Mouse (Mus musculus): ENCODE results near the gene Uri1.

Uri1 gene

DNA sequence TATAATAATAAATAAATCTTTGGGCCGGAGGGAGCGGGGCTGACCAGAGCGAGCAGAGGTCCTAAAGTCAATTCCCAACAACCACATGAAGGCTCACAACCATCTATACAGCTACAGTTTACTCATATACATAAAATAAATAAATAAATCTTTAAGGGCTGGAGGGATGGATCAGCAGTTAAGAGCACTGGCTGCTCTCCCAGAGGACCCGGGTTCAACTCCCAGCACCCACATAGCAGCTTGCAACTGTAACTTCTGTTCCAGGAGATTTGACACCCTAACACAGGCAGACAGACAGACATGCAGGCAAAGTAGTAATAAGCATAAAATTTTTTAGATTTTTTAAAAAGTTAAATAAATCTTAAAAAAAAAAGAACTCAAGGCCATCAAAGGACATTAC lies 10.5 kb downstream of the Uri1 start:
- DNase-seq = no peak

- no peak for DNase-seq
Measured at GRCm38 (mm10) chr7:38008359-38008758, 15.0 kb downstream of the Uri1 start.

GRCm38 (mm10) chr7:38002451-38002850 lies 20.9 kb downstream of the Uri1 start:
- DNase-seq = no peak

GRCm38 (mm10) chr7:37999691-38000090 lies 23.7 kb downstream of the Uri1 start:
- DNase-seq = peak; percentile 51

- no peak for DNase-seq
Measured at GRCm38 (mm10) chr7:37992861-37993260, 30.5 kb downstream of the Uri1 start.

GRCm38 (mm10) chr7:37984866-37985265 lies 38.5 kb downstream of the Uri1 start:
- DNase-seq = no peak

DNA sequence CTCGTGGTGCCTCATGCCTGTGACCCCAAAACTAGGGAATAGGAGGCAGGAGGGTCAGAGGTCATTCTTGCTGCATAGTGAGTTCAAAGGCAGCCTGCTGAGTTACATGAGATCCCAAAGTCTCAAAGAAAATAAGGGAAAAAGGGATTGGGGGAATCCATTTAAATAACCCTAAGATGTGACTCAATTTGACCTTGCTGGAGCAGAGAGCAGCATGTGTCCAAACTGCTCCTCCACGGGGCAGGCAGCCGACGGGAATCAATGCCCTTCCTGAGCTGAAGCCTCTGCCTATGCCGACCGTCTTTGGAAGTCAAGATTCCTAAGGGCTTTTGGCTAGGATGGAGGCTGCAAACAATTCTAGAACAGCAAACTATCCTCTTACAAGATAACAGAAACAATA lies 39.9 kb downstream of the Uri1 start:
- DNase-seq = no peak

- DNase-seq = no peak
Measured at GRCm38 (mm10) chr7:37979729-37980128, 43.6 kb downstream of the Uri1 start.

- no peak for DNase-seq
Measured at GRCm38 (mm10) chr7:37978412-37978811, 44.9 kb downstream of the Uri1 start.

- no peak for DNase-seq
Measured at GRCm38 (mm10) chr7:37977676-37978075, 45.7 kb downstream of the Uri1 start.

DNA sequence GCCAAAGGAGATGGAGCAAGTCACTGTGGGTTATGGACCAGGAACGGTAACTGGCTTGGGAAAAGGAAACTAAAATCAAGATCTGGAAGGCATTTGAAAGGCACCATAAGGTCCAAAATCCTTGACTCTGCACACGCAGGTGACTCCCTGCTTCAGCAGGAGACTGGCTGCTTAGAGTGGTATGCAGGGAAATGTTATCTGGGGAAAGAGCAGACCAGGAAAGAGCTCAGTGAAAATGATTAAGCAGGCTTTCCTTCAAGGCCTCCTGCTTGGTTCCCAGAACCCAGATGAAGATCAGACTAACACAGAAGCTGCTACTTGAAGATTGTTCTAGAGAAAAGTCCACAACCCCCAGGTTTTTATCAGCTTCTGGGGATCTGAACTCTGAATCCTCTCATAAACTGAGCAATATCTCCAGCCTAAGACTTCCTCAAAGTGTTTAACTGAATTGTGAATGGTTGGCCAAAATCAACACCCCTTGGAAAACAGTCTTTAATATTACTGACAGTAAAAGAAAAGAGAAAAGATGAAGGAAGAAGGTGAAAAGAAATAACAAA lies 50.3 kb downstream of the Uri1 start:
- DNase-seq = no peak

DNA sequence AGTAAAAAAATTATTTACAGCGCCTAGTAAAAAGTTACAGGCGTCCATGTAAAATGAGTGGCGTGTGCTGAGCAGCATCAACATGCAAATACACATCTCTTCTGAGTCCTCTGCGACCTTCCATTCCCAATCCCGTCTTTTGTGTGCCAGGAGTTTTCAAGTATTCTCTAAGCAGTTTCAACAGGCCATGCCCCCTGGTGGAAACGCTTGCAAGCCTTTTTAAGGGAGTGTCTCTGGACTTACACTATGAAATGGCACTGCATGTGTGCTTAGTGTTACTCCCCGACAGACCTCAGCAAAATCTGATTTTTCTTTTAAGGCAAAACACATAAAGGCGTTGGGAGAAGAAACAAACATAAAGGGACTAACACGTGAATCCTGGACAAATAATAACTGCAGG lies 50.8 kb downstream of the Uri1 start:
- DNase-seq = peak; percentile 60

- DNase-seq = no peak
Measured at GRCm38 (mm10) chr7:37962326-37962725, 61.0 kb downstream of the Uri1 start.

- DNase-seq = no peak
Measured at GRCm38 (mm10) chr7:37961247-37961646, 62.1 kb downstream of the Uri1 start.

- no peak for DNase-seq
Measured at GRCm38 (mm10) chr7:37951841-37952240, 71.5 kb downstream of the Uri1 start.

GRCm38 (mm10) chr7:37936459-37936858 lies 86.9 kb downstream of the Uri1 start:
- DNase-seq = peak; percentile 52

- no peak for DNase-seq
Measured at GRCm38 (mm10) chr7:37935786-37936185, 87.6 kb downstream of the Uri1 start.

- DNase-seq = peak; percentile 36
Measured at GRCm38 (mm10) chr7:37934770-37935182, 88.6 kb downstream of the Uri1 start.

- no peak for DNase-seq
Measured at GRCm38 (mm10) chr7:37933754-37934308, 89.5 kb downstream of the Uri1 start.

GRCm38 (mm10) chr7:37931631-37932030 lies 91.7 kb downstream of the Uri1 start:
- DNase-seq = peak; percentile 23

- DNase-seq = no peak
Measured at GRCm38 (mm10) chr7:37929738-37930137, 93.6 kb downstream of the Uri1 start.

DNA sequence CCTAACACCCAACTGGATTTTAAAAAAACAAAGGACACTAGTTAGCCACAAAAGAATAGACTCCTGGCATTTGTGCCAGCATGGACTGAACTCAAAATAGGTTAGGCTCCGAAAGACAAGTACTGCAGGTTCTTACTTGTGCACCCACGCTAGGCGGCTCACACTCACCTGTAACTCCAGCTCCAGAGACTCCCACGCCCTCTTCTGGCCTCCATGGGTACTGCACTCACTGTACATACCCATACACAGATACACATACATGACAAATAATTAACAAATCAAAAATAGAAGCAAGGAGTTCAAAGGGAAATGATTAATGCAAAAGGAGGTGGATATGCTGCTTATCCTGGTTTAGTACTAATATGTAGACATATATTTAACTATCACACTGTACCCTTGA lies 100.4 kb downstream of the Uri1 start:
- no peak for DNase-seq

DNA sequence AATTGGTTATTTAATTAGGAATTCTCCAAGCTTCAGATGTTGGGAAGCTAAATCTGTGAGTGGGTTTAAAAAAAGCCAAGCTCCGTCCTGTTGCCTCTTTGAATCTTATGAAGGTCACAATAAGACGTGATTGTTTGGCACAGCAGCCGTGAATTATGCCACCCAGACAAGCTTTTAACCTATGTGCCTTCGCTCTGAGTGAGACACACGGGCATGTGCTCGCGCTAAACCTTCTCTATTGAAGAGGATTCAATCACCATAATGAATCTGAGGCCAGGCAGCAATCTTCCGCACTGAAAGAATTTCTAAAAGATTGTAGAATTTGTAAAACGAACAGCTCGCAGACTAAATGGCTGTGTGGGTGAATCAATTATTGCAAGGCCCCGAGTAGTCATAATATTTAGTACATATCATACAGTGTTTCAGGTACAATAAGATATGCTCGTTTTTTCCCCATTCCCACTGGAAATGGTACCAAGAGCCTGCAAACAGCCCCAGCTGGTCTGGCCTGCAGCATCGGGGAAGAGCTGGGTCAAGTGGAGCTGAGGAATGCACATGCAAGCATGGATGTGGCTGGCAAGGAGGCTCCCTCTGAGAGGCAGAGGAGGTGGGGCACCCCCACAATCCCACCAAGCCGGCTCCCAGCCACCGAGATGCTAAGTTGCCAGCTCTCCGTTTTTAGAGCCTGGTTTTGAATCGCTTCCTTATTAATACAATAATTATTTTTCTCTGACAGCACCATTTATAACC lies 101.5 kb downstream of the Uri1 start:
- DNase-seq = no peak

DNA sequence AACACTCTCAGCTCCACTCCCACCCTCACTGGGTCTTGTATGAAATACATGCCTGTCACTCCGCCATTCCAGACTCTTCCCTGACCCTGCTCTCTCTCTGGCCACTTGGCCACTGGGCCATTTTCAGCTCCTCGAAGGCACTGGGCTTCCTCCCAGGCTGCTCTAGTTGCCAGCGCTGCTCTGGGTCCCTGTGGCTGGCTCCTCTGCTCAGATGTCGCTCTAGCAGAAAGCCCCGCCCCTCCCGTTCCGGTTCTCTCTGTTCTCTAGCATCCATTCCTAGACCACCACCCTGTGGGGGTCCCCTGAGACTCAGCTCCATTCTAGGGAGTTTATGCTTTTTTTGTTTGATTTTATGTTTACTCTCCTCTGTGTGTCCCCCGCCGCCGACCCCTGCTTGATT lies 104.4 kb downstream of the Uri1 start:
- DNase-seq = no peak
